Mouse (Mus musculus) limb, embryonic 14.5 days (tissue): ENCODE measurements around the gene Ahctf1. TPM values are rescaled to one million over a fixed set of nuclear protein-coding genes. Genes with fewer than 3 reads are reported as not detected.
"Not testable (repeated sequence)": the region's sequence is repeated elsewhere in the genome, so short reads cannot be mapped to it uniquely, and the experiment has no call there.

Experiments
- ATAC-seq: fragments of 200-750 bp; cut with Nextera tagmentation; 2 replicates; pipeline ENCODE4 v1.8.0; 2017; ENCODE audit warnings: low read depth, moderate number of reproducible peaks, moderate TSS enrichment; ENCODE audit not compliant: low FRiP score
- DNase-seq: peaks from one replicate; pipeline ENCODE4 v3.0.0-alpha.2; 2015; ENCODE audit warnings: low spot score
- H3K27ac ChIP-seq: fragments of 300-500 bp; sonication (generic); replicated peaks from 2 replicates; pipeline ENCODE4 v1.5.1; 2014; ENCODE audit warnings: low read depth, mild to moderate bottlenecking, low read length, moderate library complexity, mixed read lengths
- H3K27me3 ChIP-seq: fragments of 300-500 bp; sonication (generic); 2 replicates; pipeline ENCODE4 v1.6.1; 2014; ENCODE audit warnings: low read length, mixed read lengths; ENCODE audit not compliant: control insufficient read depth, insufficient read depth
- H3K36me3 ChIP-seq: fragments of 300-500 bp; sonication (generic); 2 replicates; pipeline ENCODE4 v1.6.1; 2014; ENCODE audit warnings: mild to moderate bottlenecking, low read length, moderate library complexity, mixed read lengths; ENCODE audit not compliant: control insufficient read depth, insufficient read depth
- H3K4me1 ChIP-seq: fragments of 300-500 bp; sonication (generic); 2 replicates; pipeline ENCODE4 v1.6.1; 2014; ENCODE audit warnings: antibody characterized with exemption, low read length, mixed read lengths; ENCODE audit not compliant: control insufficient read depth, insufficient read depth
- H3K4me2 ChIP-seq: fragments of 300-500 bp; sonication (generic); replicated peaks from 2 replicates; pipeline ENCODE4 v1.6.1; 2014; ENCODE audit warnings: low read depth, mild to moderate bottlenecking, low read length, moderate library complexity; ENCODE audit not compliant: severe bottlenecking
- H3K4me3 ChIP-seq: fragments of 300-500 bp; sonication (generic); replicated peaks from 2 replicates; pipeline ENCODE4 v1.5.1; 2014; ENCODE audit warnings: low read length
- H3K9ac ChIP-seq: fragments of 300-500 bp; sonication (generic); 2 replicates; pipeline ENCODE4 v1.6.1; 2014; ENCODE audit warnings: mild to moderate bottlenecking, low read depth, low read length, moderate library complexity; ENCODE audit not compliant: severe bottlenecking
- H3K9me3 ChIP-seq: fragments of 300-500 bp; sonication (generic); 2 replicates; pipeline ENCODE4 v1.6.1; 2016; ENCODE audit warnings: low read length; ENCODE audit not compliant: control insufficient read depth
- POLR2A ChIP-seq: fragments of 200-500 bp; IDR thresholded peaks from 2 replicates; pipeline ENCODE4 v1.8.0; 2012; ENCODE audit warnings: inconsistent platforms, mild to moderate bottlenecking, moderate library complexity, borderline replicate concordance; ENCODE audit not compliant: insufficient read depth, insufficient read length; ENCODE audit errors: extremely low read depth
- WGBS: fragments of 180-500 bp; shearing (Covaris S2); extraction: QIAGEN DNeasy Blood & Tissue Kit; methylation state at CpG from one replicate; pipeline ENCODE4 v1.1.7; 2014; 5-methylcytosine and 5-hydroxymethylcytosine counted together
- polyA plus RNA-seq, 2 experiments: library from polyadenylated mRNA; depleted of rRNA in 1 of 2; stranded (reverse) in 1 of 2; unstranded in 1 of 2; fragments of >200 nt; fragmentation: Nextera tagmentation in 1 of 2; extraction: Ambion mirVana in 1 of 2; gene quantifications; 2 replicates each; pipeline versions ENCODE4 v1.2.1 to v1.2.3; 2012 to 2014

The Ahctf1 gene
- polyA plus RNA-seq, 2 experiments: 28.2 to 31.5 TPM

DNA sequence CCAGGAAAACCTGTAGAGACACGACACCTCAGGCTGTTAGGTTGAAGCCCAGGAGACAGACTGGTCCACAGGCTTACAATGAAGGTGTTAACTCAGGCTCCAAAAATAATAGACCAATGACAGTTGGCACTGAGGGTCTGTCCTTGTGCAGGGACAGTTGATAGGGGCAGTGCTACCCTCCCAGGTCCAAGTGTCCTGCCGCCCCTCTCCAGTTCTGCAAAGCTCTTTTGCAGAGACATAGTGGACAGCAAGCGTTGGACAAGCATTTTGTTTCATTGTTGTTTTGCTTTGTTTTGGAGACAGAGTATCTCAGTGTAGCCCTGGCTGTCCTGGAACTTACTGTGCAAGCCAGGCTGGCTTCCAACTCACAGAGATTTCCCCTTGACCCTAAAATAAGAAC, 72.1 kb downstream of the Ahctf1 start:
- Histone ChIP-seq H3K9ac (no peak overlapping the region), H3K4me1 (no peaks in the 10 kb centered on the region), H3K4me3 (no peak overlapping the region), H3K36me3 (no peaks in the 10 kb centered on the region), H3K4me2 (no peak overlapping the region), H3K9me3 (no peaks in the 10 kb centered on the region), H3K27me3 (no peaks in the 10 kb centered on the region), H3K27ac (no peak overlapping the region)
- WGBS: 89% methylated on average over 3 of the region's 3 CpGs
- TF ChIP-seq POLR2A: no peak
- no peak for ATAC-seq
- no peak for DNase-seq

DNA sequence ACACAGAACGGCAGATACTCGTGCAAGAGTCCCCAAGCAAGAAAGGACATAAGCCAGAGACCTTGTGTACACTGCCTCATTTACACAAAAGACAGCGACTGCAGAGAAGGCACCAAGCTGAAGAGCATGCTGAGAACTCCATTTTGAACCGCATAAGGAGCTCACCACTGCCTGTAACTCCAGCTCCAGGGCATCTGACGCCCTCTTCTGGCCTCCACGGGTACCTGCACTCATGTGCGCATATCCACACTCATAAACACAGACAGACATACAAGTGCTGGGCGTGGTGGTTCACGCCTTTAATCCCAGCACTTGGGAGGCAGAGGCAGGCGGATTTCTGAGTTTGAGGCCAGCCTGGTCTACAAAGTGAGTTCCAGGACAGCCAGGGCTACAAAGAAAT, 74.8 kb downstream of the Ahctf1 start:
- DNase-seq: no peak
- ATAC-seq: no peak
- Histone ChIP-seq H3K4me1 (no peaks in the 10 kb centered on the region), H3K27ac (no peak overlapping the region), H3K36me3 (no peaks in the 10 kb centered on the region), H3K4me2 (no peak overlapping the region), H3K27me3 (no peaks in the 10 kb centered on the region), H3K9ac (no peak overlapping the region), H3K9me3 (no peaks in the 10 kb centered on the region), H3K4me3 (no peak overlapping the region)
- TF ChIP-seq POLR2A: no peak
- 88% methylated on average over 10 of the region's 10 CpGs for WGBS

GRCm38 (mm10) chr1:179722811-179723469, 80.5 kb downstream of the Ahctf1 start:
- Histone ChIP-seq H3K9ac (no peak overlapping the region), H3K4me1 (no peaks in the 10 kb centered on the region), H3K36me3 (no peaks in the 10 kb centered on the region), H3K4me2 (no peak overlapping the region), H3K9me3 (no peaks in the 10 kb centered on the region), H3K27ac (no peak overlapping the region), H3K4me3 (no peak overlapping the region), H3K27me3 (no peaks in the 10 kb centered on the region)
- TF ChIP-seq POLR2A: no peak
- ATAC-seq: no peak
- no peak for DNase-seq
- WGBS: 68% methylated on average over 8 of the region's 8 CpGs

GRCm38 (mm10) chr1:179715786-179716185, 87.7 kb downstream of the Ahctf1 start:
- no peaks in the 10 kb centered on the region for H3K9me3 ChIP-seq
- H3K36me3 ChIP-seq: no peaks in the 10 kb centered on the region
- DNase-seq (no peak), ATAC-seq (no peak)
- H3K4me1 ChIP-seq: no peaks in the 10 kb centered on the region
- no peak overlapping the region for H3K4me3 ChIP-seq
- H3K27ac ChIP-seq: no peak overlapping the region
- H3K27me3 ChIP-seq: no peaks in the 10 kb centered on the region
- 91% methylated on average over 4 of the region's 4 CpGs for WGBS
- H3K4me2 ChIP-seq: no peak overlapping the region
- no peak overlapping the region for H3K9ac ChIP-seq
- TF ChIP-seq POLR2A: no peak

DNA sequence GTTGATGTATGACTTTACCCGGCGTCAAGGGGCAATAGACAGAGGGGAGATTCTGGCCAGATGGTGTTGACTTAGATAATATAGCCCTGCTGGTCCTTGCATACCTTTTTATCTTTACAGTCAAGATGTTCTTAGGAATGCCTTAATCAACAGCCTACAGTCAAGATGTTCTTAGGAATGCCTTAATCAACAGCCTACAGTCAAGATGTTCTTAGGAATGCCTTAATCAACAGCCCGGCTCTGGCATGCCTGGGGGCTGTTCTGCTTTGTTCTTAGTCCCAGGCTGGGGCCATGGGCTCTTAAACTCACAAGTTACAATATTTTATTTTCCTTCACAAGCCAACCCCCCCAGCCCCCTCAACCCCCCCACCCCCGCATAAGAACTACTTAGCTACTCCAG, 88.2 kb downstream of the Ahctf1 start:
- not testable (repeated sequence) for H3K27me3 ChIP-seq

DNA sequence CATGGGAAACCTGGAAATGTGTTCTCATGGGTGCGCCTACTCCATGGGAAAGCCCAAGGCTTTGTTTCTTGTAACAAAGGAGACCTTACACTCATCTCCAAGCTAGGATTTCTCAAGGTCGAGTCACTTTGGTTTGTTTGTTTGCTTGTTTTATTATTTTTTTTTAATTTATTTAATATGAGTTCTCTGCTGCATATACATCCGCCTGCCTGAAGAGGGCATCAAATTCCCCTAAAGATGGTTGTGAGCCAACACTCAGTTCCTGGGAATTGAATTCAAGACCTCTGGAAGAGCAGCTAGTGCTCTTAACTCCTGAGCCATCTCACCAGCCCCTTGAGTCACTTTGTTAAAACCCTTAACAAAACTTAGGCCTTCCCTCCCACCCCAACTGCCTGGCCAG, 90.1 kb downstream of the Ahctf1 start:
- no peak overlapping the region for H3K4me3 ChIP-seq
- H3K9ac ChIP-seq: no peak overlapping the region
- ATAC-seq (no peak), DNase-seq (no peak)
- no peak overlapping the region for H3K27ac ChIP-seq
- no peaks in the 10 kb centered on the region for H3K27me3 ChIP-seq
- no peak for TF ChIP-seq POLR2A
- H3K4me2 ChIP-seq: no peak overlapping the region
- H3K9me3 ChIP-seq: no peaks in the 10 kb centered on the region
- 79% methylated on average over 3 of the region's 3 CpGs for WGBS
- no peaks in the 10 kb centered on the region for H3K36me3 ChIP-seq
- H3K4me1 ChIP-seq: no peaks in the 10 kb centered on the region

More for the DNA sequence above, 88.2 kb downstream of the Ahctf1 start:
- H3K36me3 ChIP-seq, H3K9me3 ChIP-seq, H3K4me1 ChIP-seq, H3K4me2 ChIP-seq, H3K27ac ChIP-seq, ATAC-seq, H3K9ac ChIP-seq, H3K4me3 ChIP-seq, DNase-seq: not testable (repeated sequence)
- WGBS: 95% methylated on average over 2 of the region's 4 CpGs
